Mouse (Mus musculus) A20 (cell line): ENCODE measurements around the gene Cmtm3.
A peak's percentile ranks its signal among the peaks of the same experiment; 100 is the strongest.
"Not testable (repeated sequence)": the region's sequence is repeated elsewhere in the genome, so short reads cannot be mapped to it uniquely, and the experiment has no call there.

Experiments
- DNase-seq: peaks from one replicate; pipeline ENCODE4 v3.0.0-alpha.2; 2011; ENCODE audit warnings: low read depth, low spot score

Gene Cmtm3

GRCm38 (mm10) chr8:104339229-104339982, at the start of gene Cmtm3:
Cmtm3 (plus strand) TSS chr8:104339410.
- peak; percentile 11 for DNase-seq

DNA sequence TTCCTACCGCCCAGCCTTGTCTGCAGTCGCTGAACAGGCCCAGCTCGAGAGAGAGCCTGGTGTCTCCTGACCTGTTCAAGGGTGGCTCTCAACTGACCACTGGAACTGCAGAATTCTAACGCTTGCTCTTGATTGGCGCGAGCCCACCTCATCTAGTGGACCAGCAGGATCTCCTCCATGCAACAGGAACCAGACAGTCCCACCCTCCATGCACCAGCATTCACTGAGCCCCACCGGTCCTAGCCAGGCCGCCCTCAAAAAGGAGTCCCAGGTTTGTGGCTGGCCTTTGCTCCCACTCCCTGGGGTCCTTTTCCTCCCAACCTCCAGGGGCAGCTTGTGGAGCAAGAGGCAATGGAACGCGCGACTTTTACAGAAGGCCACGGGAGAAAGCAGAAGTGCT, 46.1 kb upstream of the Cmtm3 start, which contains the start of gene Cmtm2a:
TSS of gene Cmtm2a (minus strand) at position 101 of the 400 bp plus-strand sequence.
- not testable (repeated sequence) for DNase-seq

GRCm38 (mm10) chr8:104294396-104294795, 44.8 kb upstream of the Cmtm3 start:
- DNase-seq, result no peak

GRCm38 (mm10) chr8:104301577-104301976, 37.6 kb upstream of the Cmtm3 start:
- DNase-seq, result not testable (repeated sequence)

DNA sequence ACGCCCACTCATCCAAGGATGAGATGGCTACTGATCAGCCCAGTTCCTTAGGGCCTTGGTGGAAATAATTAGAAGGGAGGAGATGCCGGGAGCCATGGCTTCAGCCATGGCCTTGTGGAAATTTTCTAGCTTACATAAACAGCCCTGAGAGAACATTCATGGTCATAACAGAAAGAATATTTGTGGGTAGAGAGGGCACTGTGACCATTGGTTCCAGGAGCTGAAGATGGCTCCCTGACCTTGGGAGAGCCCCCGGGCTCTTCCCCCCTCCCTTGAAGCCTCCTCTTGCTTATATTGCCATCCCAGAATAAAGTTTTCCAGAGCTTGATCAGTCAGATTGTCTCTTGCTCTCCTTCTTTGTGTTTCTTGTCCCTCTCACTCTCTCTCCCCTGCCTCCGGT, 36.7 kb upstream of the Cmtm3 start:
- not testable (repeated sequence) for DNase-seq

DNA sequence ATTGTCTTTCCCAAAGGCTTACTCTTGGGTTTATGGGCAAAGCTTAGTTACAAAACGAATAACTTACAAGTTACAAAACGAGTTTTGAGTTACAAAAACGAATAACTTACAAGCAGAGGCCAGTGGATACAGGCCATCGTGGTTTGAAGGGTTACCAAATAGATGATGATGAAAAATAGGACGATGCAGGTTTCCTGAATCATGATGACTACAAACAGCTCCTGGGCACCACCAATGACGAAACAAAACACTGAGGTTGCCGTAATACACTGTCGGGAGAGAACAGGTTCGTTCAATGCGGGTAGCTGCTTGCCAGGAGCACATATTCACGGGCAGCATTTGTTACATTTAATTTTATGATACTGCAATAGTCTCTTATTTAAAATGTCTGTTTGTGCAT, 34.2 kb upstream of the Cmtm3 start:
- DNase-seq, result no peak

- DNase-seq, result not testable (repeated sequence)
Observed at GRCm38 (mm10) chr8:104308341-104308740, 30.9 kb upstream of the Cmtm3 start.

GRCm38 (mm10) chr8:104309441-104310155, 29.6 kb upstream of the Cmtm3 start, which contains the start of the genes Gm45711 and Cmtm1:
Gm45711 (minus strand) TSS chr8:104310081.
Cmtm1 (minus strand) TSS chr8:104310145.
- DNase-seq, result not testable (repeated sequence)

DNA sequence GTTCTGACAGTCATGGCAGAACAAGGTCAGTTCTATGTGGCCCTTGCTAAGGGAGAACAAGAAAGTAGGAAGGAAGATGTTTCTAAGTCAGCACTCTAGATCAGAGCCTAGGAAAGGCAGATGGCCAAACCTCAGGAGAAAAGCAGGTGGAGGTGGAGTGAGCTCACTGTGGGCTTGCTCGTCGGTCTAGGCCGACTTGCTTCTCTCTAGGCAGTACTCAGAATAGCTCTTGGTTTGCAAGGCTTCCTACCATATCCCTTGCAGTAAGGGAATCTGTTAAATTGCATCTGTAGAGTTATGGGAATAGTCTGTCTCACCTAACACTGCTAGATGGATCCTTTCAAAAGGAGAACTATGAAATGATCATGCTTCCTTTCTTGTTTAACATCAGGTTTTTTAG, 27.2 kb upstream of the Cmtm3 start:
- DNase-seq, result not testable (repeated sequence)

- DNase-seq, result no peak
Observed at GRCm38 (mm10) chr8:104313311-104313710, 25.9 kb upstream of the Cmtm3 start.

- not testable (repeated sequence) for DNase-seq
Observed at GRCm38 (mm10) chr8:104321267-104321666, 17.9 kb upstream of the Cmtm3 start, which contains the start of gene Gm11020. Gm11020 (plus strand) TSS chr8:104321567.

GRCm38 (mm10) chr8:104321930-104322329, 17.3 kb upstream of the Cmtm3 start, which contains the start of gene Cmtm2b:
Cmtm2b (plus strand) TSS chr8:104322230.
- not testable (repeated sequence) for DNase-seq

DNA sequence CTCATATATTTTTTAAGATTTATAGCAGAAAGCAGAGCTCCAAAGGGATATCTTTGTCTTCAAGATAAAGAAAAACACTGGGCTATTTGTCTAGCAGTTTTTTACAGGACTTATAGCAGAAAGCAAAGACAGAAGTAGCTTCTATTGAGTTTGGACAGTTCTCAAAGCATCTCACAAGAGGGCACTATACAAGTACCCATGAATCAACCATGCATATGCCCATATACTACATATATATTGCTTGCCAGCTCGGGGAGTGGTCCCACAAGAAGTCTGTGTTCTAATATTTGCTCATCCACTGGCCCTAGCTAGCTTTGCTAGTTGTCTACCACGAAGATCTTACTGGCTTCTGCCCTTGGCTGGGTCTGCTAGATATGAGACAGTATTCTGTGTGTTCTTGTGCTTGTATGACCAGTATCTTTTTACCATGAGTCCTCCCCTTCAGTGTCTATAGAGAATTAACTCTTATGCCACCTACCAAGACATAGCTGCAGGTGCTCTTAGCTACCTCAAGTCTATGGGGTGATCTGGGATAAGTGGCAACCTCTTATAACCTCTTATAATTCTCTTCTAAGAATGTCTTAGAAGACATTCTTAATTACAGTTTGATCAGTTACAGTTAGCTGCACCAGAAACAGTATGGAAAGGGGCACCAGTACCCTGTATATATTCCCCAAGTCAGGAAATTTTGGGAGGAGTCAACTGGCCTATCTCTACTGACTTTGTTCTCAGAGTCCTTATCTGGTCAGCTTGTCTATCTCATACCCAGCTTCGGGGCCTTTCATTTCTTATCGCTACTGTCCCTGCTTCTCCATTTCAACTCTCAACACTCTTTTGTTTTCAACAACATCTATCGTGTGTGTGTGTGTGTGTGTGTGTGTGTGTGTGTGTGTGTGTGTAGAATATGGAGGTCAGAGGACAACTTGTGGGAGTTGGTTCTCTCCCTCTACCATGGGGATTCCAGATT, 6.3 kb upstream of the Cmtm3 start:
- no peak for DNase-seq

GRCm38 (mm10) chr8:104333786-104334185, 5.4 kb upstream of the Cmtm3 start:
- DNase-seq, result no peak

- no peak for DNase-seq
Observed at GRCm38 (mm10) chr8:104334196-104334595, 5.0 kb upstream of the Cmtm3 start.

DNA sequence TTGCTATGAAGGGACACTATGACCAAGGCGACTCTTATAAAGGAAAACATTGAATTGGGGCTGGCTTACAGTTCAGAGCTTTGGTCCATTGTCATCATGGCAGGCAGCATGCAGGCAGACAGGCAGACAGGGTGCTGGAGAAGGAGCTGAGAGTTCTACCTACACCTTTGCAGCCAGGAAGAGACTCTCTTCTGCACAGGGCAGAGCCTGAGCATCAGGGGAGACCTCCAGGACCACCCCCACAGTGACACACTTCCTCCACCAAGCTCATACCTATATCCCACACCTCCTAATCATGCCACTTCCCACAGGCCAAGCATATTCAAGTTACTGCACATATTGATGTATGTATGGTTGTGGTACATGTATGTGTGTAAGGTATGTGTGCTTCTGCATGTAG, 2.4 kb upstream of the Cmtm3 start:
- no peak for DNase-seq

DNA sequence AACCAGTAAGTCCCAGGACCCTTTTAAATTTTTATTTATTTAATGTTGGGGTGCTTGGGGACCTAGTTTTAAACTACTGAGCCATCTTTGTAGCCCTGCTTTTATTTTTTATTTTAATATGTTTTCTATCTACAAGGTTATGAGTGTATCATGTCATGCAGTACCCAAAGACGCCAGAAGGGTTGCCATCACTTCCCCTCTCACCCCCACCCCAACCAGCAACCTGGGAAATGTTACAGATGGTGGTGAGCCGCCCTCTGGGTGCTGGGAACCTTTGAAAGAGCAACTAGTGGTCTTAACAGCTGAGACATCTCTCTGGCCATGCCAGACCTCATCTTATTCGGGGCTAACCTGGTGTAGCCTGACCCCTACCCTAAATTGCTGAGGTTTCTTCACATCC, 1.3 kb upstream of the Cmtm3 start:
- DNase-seq, result peak; percentile 49

DNA sequence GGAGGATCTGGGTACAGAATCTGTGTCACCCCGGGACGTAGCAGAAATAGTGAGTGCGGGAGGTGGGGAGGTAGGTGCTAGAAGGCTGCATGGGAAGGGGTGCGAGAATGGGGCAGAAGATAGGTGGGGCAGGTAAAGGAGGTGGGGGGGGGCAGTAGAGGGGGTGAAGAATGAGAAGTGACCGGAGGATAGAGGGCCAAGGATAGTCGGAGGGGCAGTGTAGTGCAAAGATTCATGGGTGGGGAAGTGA, 698 bp downstream of the Cmtm3 start:
- DNase-seq, result no peak

- peak; percentile 86 for DNase-seq
Observed at GRCm38 (mm10) chr8:104340233-104341105, 1.3 kb downstream of the Cmtm3 start.

- no peak for DNase-seq
Observed at GRCm38 (mm10) chr8:104341106-104341561, 1.9 kb downstream of the Cmtm3 start.

- peak; percentile 4 for DNase-seq
Observed at GRCm38 (mm10) chr8:104341678-104342077, 2.5 kb downstream of the Cmtm3 start.
